Mouse (Mus musculus): ENCODE measurements around the gene Ccdc92. TPM values are rescaled to one million over a fixed set of nuclear protein-coding genes. Genes with fewer than 3 reads are reported as not detected.

Ccdc92 gene
- total RNA-seq, 2 experiments from 2014 or later: 80.9 to 86.3 TPM

DNA sequence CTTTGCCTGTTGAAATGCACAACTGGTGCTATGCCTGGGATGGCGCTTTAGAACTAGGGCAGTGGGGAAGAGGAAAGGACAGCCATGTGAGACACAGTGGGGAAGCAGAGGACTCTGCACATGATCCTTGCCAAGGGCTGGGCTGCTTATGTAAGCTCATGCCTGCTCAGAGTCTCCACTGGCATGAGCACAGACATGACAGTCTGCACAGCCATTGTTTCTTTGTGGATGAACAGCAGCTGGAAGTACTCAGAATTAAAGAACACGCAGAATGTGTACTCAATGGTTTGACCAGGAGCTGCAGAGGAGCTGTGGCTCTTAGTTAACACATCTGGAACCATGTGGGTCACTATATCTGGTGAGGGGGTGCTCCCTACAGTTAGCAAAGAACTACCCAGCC is 9.1 kb downstream of the Ccdc92 start:
- Histone ChIP-seq H3K4me3 (no peak overlapping the region), H3K27ac (peak overlapping the region; percentile 37; the same call in 1 of the 2 replicates)
- no peak for DNase-seq (ENCODE audit: extremely low spot score in 1 of 2, low spot score in 2 of 2)
- TF ChIP-seq CTCF (IDR thresholded peaks at IDR 0.05): no peak
- intact Hi-C loops (cut with DNase I): no loop called here

DNA sequence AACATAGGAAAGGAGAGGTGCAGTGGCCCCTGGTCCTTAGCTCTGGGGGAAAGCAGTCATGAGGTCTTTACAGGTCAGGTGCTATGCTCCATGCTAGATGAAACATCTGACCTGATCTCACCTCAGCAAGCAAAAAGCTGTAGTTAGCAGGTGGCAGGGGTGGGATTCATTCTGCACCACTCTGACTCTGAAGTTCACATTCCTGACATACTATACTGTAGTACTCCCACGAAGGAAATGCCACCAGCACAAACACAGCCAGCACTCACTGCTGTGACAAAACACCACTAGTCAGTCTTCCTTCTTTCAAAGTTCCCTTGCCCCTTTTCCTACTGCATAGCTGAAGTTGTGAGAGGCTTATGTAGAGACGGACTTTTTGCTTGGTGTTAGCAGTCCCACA is 9.9 kb downstream of the Ccdc92 start:
- no peak overlapping the region for H3K27ac ChIP-seq
- TF ChIP-seq CTCF (IDR thresholded peaks at IDR 0.05): no peak
- intact Hi-C loops (cut with DNase I): no loop called here

GRCm38 (mm10) chr5:124851572-124851971 is 10.7 kb downstream of the Ccdc92 start:
- intact Hi-C loops (cut with DNase I): no loop called here
- no peak for DNase-seq (ENCODE audit: extremely low spot score in 1 of 2, low spot score in 2 of 2)
- Histone ChIP-seq H3K4me3 (no peak overlapping the region), H3K27ac (no peak overlapping the region)
- no peak for TF ChIP-seq CTCF (IDR thresholded peaks at IDR 0.05)

More for the DNA sequence above, 9.9 kb downstream of the Ccdc92 start:
- DNase-seq (ENCODE audit: extremely low spot score in 1 of 2, low spot score in 2 of 2): no peak
- H3K4me3 ChIP-seq: no peak overlapping the region

DNA sequence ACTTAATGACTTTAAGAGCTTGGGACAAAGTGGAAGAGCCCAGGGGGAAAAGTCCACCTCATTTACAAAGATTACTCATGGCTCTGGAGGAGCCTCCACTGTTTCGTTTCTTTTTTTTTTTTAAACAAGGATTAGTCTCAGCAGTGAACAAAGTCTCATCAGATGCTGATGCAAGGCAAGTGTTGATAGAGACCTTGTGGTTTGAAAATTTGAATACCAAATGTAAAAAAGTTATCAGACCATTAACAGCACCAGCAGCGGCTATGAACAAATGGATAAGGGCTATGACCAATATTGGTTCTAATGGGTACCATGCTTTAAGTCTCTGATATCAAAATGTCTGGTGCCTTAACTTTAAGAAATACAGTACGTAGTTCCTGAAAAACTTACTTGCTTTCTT is 13.2 kb downstream of the Ccdc92 start:
- intact Hi-C loops (cut with DNase I): no loop called here
- TF ChIP-seq CTCF (IDR thresholded peaks at IDR 0.05): no peak
- Histone ChIP-seq H3K27ac (no peak overlapping the region), H3K4me3 (no peak overlapping the region)
- no peak for DNase-seq (ENCODE audit: extremely low spot score in 1 of 2, low spot score in 2 of 2)

DNA sequence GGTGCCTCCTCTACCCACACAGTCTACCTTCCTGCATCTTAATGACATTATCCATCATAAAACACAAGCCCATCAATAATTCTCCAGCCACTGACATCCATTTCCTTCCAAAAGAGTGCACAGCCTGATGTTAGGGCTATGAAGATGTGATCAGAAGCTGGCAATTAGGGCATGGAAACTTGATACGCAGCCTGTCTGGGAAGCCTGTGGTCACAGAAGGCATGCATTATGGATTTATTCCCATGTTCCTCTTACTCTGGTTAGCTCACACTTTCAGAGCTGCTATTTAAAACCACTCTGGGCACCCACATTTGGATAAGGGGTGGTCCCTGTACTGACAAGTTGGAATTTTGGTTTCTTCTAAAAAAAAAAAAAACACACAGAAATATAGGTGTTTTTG is 15.2 kb downstream of the Ccdc92 start:
- H3K27ac ChIP-seq: no peak overlapping the region
- intact Hi-C loops (cut with DNase I): no loop called here

GRCm38 (mm10) chr5:124844929-124845328 is 17.3 kb downstream of the Ccdc92 start:
- no peak overlapping the region for H3K27ac ChIP-seq
- DNase-seq (ENCODE audit: extremely low spot score in 1 of 2, low spot score in 2 of 2): no peak
- intact Hi-C loops (cut with DNase I): no loop called here
- H3K4me3 ChIP-seq: no peak overlapping the region
- TF ChIP-seq CTCF (IDR thresholded peaks at IDR 0.05): no peak

More for the DNA sequence above, 15.2 kb downstream of the Ccdc92 start:
- no peak for TF ChIP-seq CTCF (IDR thresholded peaks at IDR 0.05)
- DNase-seq (ENCODE audit: extremely low spot score in 1 of 2, low spot score in 2 of 2): no peak
- no peak overlapping the region for H3K4me3 ChIP-seq

- intact Hi-C loops (cut with DNase I): no loop called here
- DNase-seq (ENCODE audit: extremely low spot score in 1 of 2, low spot score in 2 of 2): no peak
- TF ChIP-seq CTCF (IDR thresholded peaks at IDR 0.05): no peak
These were observed 18.8 kb downstream of the Ccdc92 start for GRCm38 (mm10) chr5:124843386-124843785.

DNA sequence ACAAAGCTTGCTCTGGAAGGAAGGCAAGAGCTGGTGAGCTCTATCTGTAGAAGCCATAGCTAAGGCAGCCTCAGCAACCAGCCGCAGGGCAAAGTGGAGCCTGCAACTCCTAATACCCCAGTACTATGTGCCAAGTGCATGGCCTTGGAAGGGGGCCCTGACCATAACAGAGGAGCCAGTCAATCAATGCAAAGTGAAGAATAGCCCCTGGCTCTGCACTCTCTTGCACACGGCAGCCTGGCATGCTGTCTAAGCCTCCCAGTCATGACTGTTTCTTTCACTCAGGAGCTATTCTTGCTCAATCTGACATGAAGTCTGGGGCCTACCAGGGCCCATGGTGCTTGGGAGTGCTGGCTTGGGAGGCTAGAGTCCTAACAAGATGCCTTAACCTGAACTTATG is 21.6 kb downstream of the Ccdc92 start:
- no peak for DNase-seq (ENCODE audit: extremely low spot score in 1 of 2, low spot score in 2 of 2)
- H3K27ac ChIP-seq: no peak overlapping the region

More at GRCm38 (mm10) chr5:124843386-124843785, 18.8 kb downstream of the Ccdc92 start:
- Histone ChIP-seq H3K27ac (no peak overlapping the region), H3K4me3 (no peak overlapping the region)

DNA sequence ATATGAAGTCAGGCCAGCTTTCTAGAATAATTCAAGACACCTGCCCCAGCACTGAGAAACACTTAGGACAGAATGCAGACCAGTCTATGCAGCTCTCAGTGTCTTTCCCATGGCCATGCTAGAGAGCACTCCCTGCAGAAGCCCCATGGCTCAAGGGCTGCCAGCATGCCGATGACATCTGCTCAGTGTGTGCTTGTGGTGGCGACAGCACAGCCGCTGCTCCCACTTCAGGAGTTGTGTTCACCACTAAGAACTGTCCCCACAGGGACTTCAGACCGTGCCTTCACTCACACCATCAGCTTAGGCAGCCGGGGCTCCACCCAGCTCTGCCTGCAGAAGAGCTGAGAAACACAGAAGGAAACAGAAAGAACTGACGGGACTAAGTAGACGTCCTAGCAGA is 22.0 kb downstream of the Ccdc92 start:
- Histone ChIP-seq H3K4me3 (no peak overlapping the region), H3K27ac (no peak overlapping the region)
- intact Hi-C loops (cut with DNase I): no loop called here
- no peak for TF ChIP-seq CTCF (IDR thresholded peaks at IDR 0.05)
- no peak for DNase-seq (ENCODE audit: extremely low spot score in 1 of 2, low spot score in 2 of 2)

More for the DNA sequence above, 21.6 kb downstream of the Ccdc92 start:
- no peak for TF ChIP-seq CTCF (IDR thresholded peaks at IDR 0.05)
- intact Hi-C loops (cut with DNase I): no loop called here
- no peak overlapping the region for H3K4me3 ChIP-seq

- no peak overlapping the region for H3K4me3 ChIP-seq
- DNase-seq (ENCODE audit: extremely low spot score in 1 of 2, low spot score in 2 of 2): peak in 1 of 2 experiments; percentile 47
- no peak for TF ChIP-seq CTCF (IDR thresholded peaks at IDR 0.05)
- H3K27ac ChIP-seq: peak overlapping the region; percentile 63; the same call in 1 of the 2 replicates
- intact Hi-C loops (cut with DNase I): no loop called here
These were observed 25.6 kb downstream of the Ccdc92 start for GRCm38 (mm10) chr5:124836621-124837020.

- intact Hi-C loops (cut with DNase I): no loop called here
- no peak for TF ChIP-seq CTCF (IDR thresholded peaks at IDR 0.05)
- DNase-seq (ENCODE audit: extremely low spot score in 1 of 2, low spot score in 2 of 2): no peak
- Histone ChIP-seq H3K27ac (peak overlapping the region; percentile 63; the same call in 1 of the 2 replicates), H3K4me3 (no peak overlapping the region)
These were observed 26.1 kb downstream of the Ccdc92 start for GRCm38 (mm10) chr5:124836075-124836474.

DNA sequence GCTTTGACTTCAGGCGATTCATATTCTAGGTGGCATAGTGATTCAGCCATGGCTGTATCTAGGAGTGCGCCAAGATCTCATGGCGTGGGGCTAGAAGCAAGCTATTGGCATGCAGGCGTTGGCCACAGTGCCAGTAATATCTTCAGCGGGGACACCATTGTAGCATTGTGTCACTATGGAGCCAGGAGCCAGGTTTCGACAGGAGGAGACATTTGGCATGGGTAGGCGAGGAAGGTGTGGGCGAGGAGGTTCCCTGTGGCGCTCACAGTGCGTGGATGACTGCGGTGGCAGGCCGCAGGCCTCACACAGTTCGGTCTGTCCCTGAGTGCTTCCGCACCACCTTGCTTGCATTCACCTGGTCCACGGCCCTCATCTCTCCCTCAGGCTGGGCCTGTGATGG is 27.0 kb downstream of the Ccdc92 start:
- no peak overlapping the region for H3K4me3 ChIP-seq
- no peak for TF ChIP-seq CTCF (IDR thresholded peaks at IDR 0.05)
- peak overlapping the region; percentile 40 for H3K27ac ChIP-seq
- DNase-seq (ENCODE audit: extremely low spot score in 1 of 2, low spot score in 2 of 2): no peak
- intact Hi-C loops (cut with DNase I): no loop called here

DNA sequence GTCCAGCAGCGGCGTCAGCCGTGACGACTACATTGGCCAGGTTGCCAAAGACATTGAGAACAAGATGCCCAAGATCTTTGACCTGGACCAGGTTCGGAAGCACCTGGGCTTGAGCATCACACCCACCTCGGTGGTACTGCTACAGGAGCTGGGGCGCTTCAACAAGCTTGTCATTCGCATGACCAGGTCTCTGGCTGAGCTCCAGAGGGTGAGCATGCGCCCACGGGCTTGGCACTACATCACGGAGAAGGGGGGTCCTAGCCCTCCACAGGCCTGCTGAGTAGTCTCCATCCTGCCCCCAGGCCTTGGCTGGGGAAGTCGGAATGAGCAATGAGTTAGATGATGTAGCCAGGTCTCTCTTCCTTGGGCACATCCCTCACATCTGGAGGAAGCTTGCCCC is 31.9 kb downstream of the Ccdc92 start:
- intact Hi-C loops (cut with DNase I): no loop called here
- DNase-seq (ENCODE audit: extremely low spot score in 1 of 2, low spot score in 2 of 2): no peak
- no peak overlapping the region for H3K4me3 ChIP-seq
- no peak for TF ChIP-seq CTCF (IDR thresholded peaks at IDR 0.05)
- no peak overlapping the region for H3K27ac ChIP-seq
